Mouse (Mus musculus) megakaryocyte, embryonic 14.5 days (primary cell): Measurements from ENCODE around the gene Arhgap4.

Source experiments
- FLI1 ChIP-seq: IDR thresholded peaks from 2 replicates; pipeline ENCODE4 v1.6.1; 2012; ENCODE audit warnings: low read length, inconsistent platforms, mixed read lengths
- GATA1 ChIP-seq: IDR thresholded peaks from 3 replicates; pipeline ENCODE4 v1.6.1; 2012; ENCODE audit warnings: mixed read lengths, low read length, inconsistent platforms, borderline replicate concordance

DNA sequence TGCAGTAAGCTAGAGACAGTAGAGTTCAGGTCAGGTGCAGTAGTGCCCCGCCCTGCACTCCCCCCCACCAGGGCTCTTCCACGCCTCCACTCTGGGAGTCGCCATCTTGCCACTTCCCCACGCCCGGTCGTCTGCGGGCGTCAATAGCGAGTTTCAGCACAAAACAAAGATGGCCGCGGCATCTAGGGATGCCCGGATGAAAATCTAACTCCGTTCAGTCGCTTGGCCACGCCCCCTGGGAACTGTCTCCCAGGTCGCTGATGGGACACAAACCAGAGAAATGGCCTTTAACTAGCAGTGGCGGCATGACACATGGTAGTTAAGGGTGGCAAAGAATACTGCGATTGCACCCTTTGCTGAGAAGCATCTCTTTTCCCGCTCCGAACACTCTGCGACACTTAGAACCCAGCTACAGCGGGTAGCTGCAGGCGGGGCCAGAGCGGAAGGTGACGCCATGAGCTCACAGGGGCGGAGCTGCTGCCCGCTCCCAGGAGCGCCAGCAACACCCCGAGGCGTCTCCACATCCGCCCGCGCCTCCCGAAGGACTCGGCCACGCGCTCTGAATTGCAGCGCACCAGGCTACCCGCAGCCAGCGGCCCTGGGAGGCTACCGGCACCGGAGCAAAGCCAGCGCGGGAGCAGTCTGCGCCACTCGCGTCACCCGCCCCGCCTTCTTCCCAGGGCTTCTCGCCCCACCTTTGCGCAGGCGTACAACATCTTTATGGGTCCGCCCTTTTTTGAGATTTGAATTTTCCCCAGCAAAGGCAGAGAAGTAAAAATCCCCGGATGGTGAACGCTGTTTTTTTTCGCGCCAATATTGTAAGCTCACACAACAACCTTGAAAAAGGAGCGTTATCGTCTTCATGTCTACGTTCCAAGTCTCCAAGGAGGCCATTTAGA, 45.8 kb upstream of the Arhgap4 start:
- no peak for TF ChIP-seq GATA1
- TF ChIP-seq FLI1 = no peak
